Mouse (Mus musculus) right cerebral cortex, postnatal 36 days (tissue): ENCODE data around the gene Ubap1l.

Source experiments
- DNase-seq, 2 experiments: peaks; one replicate each; pipeline ENCODE4 v3.0.0; 2022; ENCODE audit warnings: low spot score in 2 of 2, mixed read lengths in 1 of 2

The Ubap1l gene

GRCm38 (mm10) chr9:65410378-65410777, 49.5 kb downstream of the Ubap1l start:
- DNase-seq = no peak

DNA sequence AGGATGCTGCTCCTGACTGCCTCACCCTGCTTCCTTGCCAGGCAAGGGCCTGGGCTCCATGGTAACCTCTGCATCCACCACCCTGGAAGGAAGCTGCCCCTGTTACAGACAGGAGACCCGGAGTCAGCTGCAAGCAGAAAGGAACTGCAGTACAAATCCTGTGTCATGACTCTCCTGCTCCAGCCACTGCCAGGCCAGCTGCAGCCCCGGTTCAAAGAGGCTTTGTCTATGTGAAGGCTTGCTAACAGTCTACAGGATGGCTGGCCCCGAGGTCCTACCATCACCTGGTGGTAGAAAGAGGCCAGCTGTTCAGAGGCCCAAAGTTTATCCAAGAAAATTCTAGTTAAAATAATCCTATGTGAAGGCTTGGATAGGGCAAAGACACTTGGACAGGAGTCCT, 50.5 kb downstream of the Ubap1l start:
- DNase-seq = no peak

- no peak for DNase-seq
These were observed 56.9 kb downstream of the Ubap1l start for GRCm38 (mm10) chr9:65417738-65418137.

DNA sequence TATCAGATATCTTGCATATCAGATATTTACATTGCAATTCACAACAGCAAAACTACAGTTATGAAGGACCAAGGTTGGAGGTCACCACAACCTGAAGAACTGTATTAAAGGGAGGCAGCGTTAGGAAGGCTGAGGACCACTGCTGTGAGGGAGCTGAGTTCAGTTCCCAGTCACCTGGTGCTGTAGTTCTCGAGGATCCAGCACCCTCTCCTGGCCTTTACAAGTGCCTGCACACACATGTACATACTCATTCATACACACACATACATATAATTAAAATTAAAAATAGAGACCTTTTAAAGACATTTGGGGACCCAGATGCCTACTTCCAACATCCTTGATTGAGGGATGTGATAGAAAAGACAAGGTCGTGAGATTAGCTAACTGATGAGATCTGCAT, 58.8 kb downstream of the Ubap1l start:
- DNase-seq = no peak

DNA sequence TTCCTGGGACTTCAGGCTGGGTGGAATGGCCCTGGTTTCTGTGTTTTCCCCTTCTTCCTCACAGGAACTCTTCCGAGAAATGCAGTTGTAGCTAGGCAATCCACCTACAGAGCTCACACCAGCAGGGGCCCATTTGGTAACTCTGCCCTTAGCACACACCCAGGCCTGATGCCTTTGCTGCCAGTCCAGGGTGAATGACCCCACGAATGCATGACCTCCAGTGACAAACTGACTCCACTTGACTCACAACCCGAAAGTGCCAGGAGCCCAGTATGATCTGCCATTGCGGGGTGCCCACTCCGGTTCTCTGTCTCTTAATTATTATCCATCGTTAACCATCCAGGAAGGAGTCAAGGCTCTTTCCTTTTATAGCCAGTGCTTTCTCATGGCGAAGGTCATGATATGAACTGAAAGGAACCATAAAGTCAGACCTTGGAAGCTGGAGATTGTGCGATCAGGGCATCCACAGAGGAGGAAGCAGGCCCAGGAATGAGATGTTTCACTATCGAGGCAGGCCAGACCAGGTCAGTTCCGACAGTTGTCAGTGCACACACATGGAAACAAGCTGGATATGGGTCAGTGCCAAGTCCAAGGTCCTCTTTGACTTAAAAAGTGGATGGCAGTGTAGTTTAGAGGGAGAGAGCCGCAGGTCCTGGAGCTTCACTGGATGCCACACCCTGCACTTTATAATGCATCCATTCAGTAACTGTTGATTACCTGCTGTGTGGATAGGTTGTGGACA, 62.1 kb downstream of the Ubap1l start, which contains the start of gene Slc51b:
TSS of gene Slc51b (minus strand) at position 196 of the 742 bp plus-strand sequence.
- DNase-seq = no peak

- DNase-seq = no peak
These were observed 63.6 kb downstream of the Ubap1l start for GRCm38 (mm10) chr9:65424393-65424792.

- no peak for DNase-seq
These were observed 66.7 kb downstream of the Ubap1l start for GRCm38 (mm10) chr9:65427511-65427910.

- no peak for DNase-seq
These were observed 67.2 kb downstream of the Ubap1l start for GRCm38 (mm10) chr9:65428003-65428402.
